ENCODE assay signal across 7 mouse cellular contexts in the genomic region with DNA sequence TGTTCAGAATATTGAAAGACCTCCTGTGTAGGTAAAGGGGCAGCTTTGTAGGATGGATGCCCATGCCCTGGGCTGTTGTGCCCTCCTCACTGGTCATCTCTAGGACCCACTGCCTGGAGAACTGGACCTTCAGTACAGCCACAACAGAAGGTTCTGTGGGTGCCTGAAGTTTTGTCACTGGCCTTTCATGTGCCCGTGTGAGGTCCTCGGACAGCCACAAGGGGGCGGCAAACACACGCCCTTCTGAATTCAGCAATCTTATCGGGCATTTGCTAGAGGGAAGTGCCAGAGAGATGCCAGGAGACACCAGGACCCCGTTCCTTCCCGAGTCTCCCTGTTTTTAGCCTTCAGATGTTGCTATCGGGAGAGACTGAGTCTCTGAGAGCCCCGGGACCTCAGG. TPM values are rescaled to one million over a fixed set of nuclear protein-coding genes. Genes with fewer than 3 reads are reported as not detected.
DNase-seq lines count a peak whose midpoint lies in the region; ATAC-seq lines count a peak whose summit lies in the region.

No protein-coding gene starts in this region.

- no peaks in the 10 kb centered on the region for H3K36me3 ChIP-seq in hindbrain, embryonic 16.5 days (ENCODE audit: control insufficient read depth, insufficient read depth, low read length)
- H3K36me3 ChIP-seq in limb, embryonic 10.5 days: no peaks in the 10 kb centered on the region
- no peaks in the 10 kb centered on the region for H3K36me3 ChIP-seq in midbrain, embryonic 14.5 days (ENCODE audit: control insufficient read depth, insufficient read depth, low read length)

- peak overlapping the region; percentile 43 for H3K4me2 ChIP-seq in hindbrain, embryonic 16.5 days (ENCODE audit: low read length)
- no peak overlapping the region for H3K4me2 ChIP-seq in midbrain, embryonic 14.5 days (ENCODE audit: low read length)

- H3K4me3 ChIP-seq in hindbrain, embryonic 16.5 days (ENCODE audit: low read length): no peak overlapping the region
- no peak overlapping the region for H3K4me3 ChIP-seq in limb, embryonic 10.5 days
- H3K4me3 ChIP-seq in midbrain, embryonic 14.5 days (replicated peaks; ENCODE audit: low read depth, low read length): no peak overlapping the region

- WGBS in hindbrain, embryonic 16.5 days: 4% methylated on average over 9 of the region's 9 CpGs
- 4% methylated on average over 9 of the region's 9 CpGs for WGBS in limb, embryonic 10.5 days
- WGBS in midbrain, embryonic 14.5 days: 3% methylated on average over 9 of the region's 9 CpGs

- peak; percentile 64 for DNase-seq in T-cell, adult 2 months (ENCODE audit: low spot score)
- peak; percentile 66 for DNase-seq in cerebellum, adult 11 months
- peak; percentile 24 to 83 for DNase-seq in frontal cortex, adult 2 months (ENCODE audit: extremely low spot score in 1 of 2, low spot score in 1 of 2)
- peak; percentile 89 for DNase-seq in limb, embryonic 10.5 days (ENCODE audit: low spot score)
- peak; percentile 88 for DNase-seq in midbrain, embryonic 14.5 days
- peak; percentile 54 to 69 for DNase-seq in spleen, postnatal 14 days (ENCODE audit: low spot score in 2 of 2)

- H3K27ac ChIP-seq in hindbrain, embryonic 16.5 days (ENCODE audit: low read depth, low read length): no peak overlapping the region
- no peak overlapping the region for H3K27ac ChIP-seq in limb, embryonic 10.5 days
- no peak overlapping the region for H3K27ac ChIP-seq in midbrain, embryonic 14.5 days (replicated peaks; ENCODE audit: low read depth, low read length)

- peak; percentile 40; the same call in 1 of the 2 replicates for ATAC-seq in hindbrain, embryonic 16.5 days
- ATAC-seq in midbrain, embryonic 14.5 days (ENCODE audit: low FRiP score, low TSS enrichment): peak; percentile 27; the same call in 1 of the 2 replicates

- peaks cover 2% of the 10 kb centered on the region; the same call in 1 of the 2 replicates for H3K9me3 ChIP-seq in hindbrain, embryonic 16.5 days (ENCODE audit: control insufficient read depth, low read length)
- H3K9me3 ChIP-seq in limb, embryonic 10.5 days (replicated peaks): no peaks in the 10 kb centered on the region
- no peaks in the 10 kb centered on the region for H3K9me3 ChIP-seq in midbrain, embryonic 14.5 days (ENCODE audit: control insufficient read depth, low read length)

- H3K4me1 ChIP-seq in hindbrain, embryonic 16.5 days (ENCODE audit: control insufficient read depth, insufficient read depth, low read depth, low read length): peaks cover 2% of the 10 kb centered on the region; the same call in 1 of the 2 replicates
- no peaks in the 10 kb centered on the region for H3K4me1 ChIP-seq in limb, embryonic 10.5 days
- H3K4me1 ChIP-seq in midbrain, embryonic 14.5 days (ENCODE audit: control insufficient read depth, insufficient read depth, low read length): no peaks in the 10 kb centered on the region

- 0 out of 2 replicates have a peak overlapping the region, but pooled peaks have one; percentile 41 for H3K9ac ChIP-seq in hindbrain, embryonic 16.5 days (ENCODE audit: low read depth, low read length)
- 0 out of 2 replicates have a peak overlapping the region, but pooled peaks have one; percentile 17 for H3K9ac ChIP-seq in midbrain, embryonic 14.5 days (replicated peaks; ENCODE audit: low read length)

- no peaks in the 10 kb centered on the region for H3K27me3 ChIP-seq in hindbrain, embryonic 16.5 days (replicated peaks; ENCODE audit: control insufficient read depth, insufficient read depth, low read length)
- H3K27me3 ChIP-seq in limb, embryonic 10.5 days (ENCODE audit: low read depth, poor library complexity, severe bottlenecking): no peaks in the 10 kb centered on the region
- no peaks in the 10 kb centered on the region for H3K27me3 ChIP-seq in midbrain, embryonic 14.5 days (ENCODE audit: control insufficient read depth, insufficient read depth, low read length)

RNA-seq across cellular contexts. Expression of gene Ephx1, which starts 32.9 kb away (rescaled TPM):
- polyA plus RNA-seq in frontal cortex, adult 2 months (2012; rRNA removed): 29.8 and 34.6 TPM in 2 replicates
- 11.8 and 16.4 TPM in 2 replicates for polyA plus RNA-seq in hindbrain, embryonic 16.5 days (2015; fragmentation: Nextera tagmentation; extraction: Ambion mirVana)
- polyA plus RNA-seq in limb, embryonic 10.5 days (2016; fragmentation: Nextera tagmentation; extraction: Ambion mirVana): 0.87 and 1.4 TPM in 2 replicates
- 2.7 and 3.2 TPM in 2 replicates for polyA plus RNA-seq in midbrain, embryonic 14.5 days (2014; fragmentation: Nextera tagmentation; extraction: Ambion mirVana)

RNA-seq across cellular contexts. Expression of gene Tmem63a, which starts 45.6 kb away (rescaled TPM):
- 29.6 and 30.2 TPM in 2 replicates for polyA plus RNA-seq in frontal cortex, adult 2 months (2012; rRNA removed)
- polyA plus RNA-seq in hindbrain, embryonic 16.5 days (2015; fragmentation: Nextera tagmentation; extraction: Ambion mirVana): 2.1 and 2.6 TPM in 2 replicates
- 2.9 and 6.2 TPM in 2 replicates for polyA plus RNA-seq in limb, embryonic 10.5 days (2016; fragmentation: Nextera tagmentation; extraction: Ambion mirVana)
- 0.36 and 1.2 TPM in 2 replicates for polyA plus RNA-seq in midbrain, embryonic 14.5 days (2014; fragmentation: Nextera tagmentation; extraction: Ambion mirVana)

RNA-seq across cellular contexts. Expression of gene Lefty1, which starts 52.9 kb away (rescaled TPM):
- polyA plus RNA-seq in frontal cortex, adult 2 months (2012; rRNA removed): 1.8 and 4.3 TPM in 2 replicates
- 0.16 and 0.25 TPM in 2 replicates for polyA plus RNA-seq in hindbrain, embryonic 16.5 days (2015; fragmentation: Nextera tagmentation; extraction: Ambion mirVana)
- 0.23 and 0.33 TPM in 2 replicates for polyA plus RNA-seq in limb, embryonic 10.5 days (2016; fragmentation: Nextera tagmentation; extraction: Ambion mirVana)
- 0.28 TPM in 1 of 2 replicates, not detected in the other for polyA plus RNA-seq in midbrain, embryonic 14.5 days (2014; fragmentation: Nextera tagmentation; extraction: Ambion mirVana)
